Mouse (Mus musculus): ENCODE data around the gene Fnbp1.

DNA sequence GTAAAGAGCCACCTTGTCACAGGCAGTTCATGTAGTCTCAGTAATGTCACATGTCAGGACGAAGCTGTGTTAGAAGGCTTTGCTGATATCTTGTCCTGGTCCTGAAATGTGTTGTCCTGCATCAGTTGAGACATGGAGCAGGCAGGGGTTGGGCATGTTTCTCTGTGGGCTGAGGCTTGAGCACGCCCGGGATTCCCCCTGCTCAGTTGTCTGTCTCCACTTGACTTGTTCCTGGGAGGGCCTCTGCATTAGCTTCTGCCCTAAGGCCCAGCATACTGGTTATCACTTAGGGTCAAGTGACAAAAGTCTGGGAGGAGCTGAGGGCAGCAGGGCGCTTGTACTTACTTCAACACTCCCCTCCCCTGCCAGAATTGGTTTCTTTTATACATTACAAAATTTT is 23.7 kb upstream of the Fnbp1 start:
- no peak for TF ChIP-seq CTCF (conservative IDR thresholded peaks at IDR 0.05; ENCODE audit: insufficient read depth, insufficient read length, low read depth, low read length)
- TF ChIP-seq POLR2A (IDR thresholded peaks at IDR 0.05; ENCODE audit: low read depth, low read length) = no peak
